Mouse (Mus musculus) lung, postnatal 0 days (tissue): Measurements from ENCODE around the gene Mtf2. TPM values are rescaled to one million over a fixed set of nuclear protein-coding genes. Genes with fewer than 3 reads are reported as not detected.
A peak's percentile ranks its signal among the peaks of the same experiment; 100 is the strongest.
"Not testable (repeated sequence)": the region's sequence is repeated elsewhere in the genome, so short reads cannot be mapped to it uniquely, and the experiment has no call there.

ENCODE experiments used
- ATAC-seq: fragments of 200-750 bp; cut with Nextera tagmentation; 2 replicates; pipeline ENCODE4 v1.8.0; 2017; ENCODE audit warnings: moderate library complexity
- DNase-seq: peaks from one replicate; pipeline ENCODE4 v3.0.0-alpha.2; 2016; ENCODE audit warnings: low spot score
- H3K27ac ChIP-seq: fragments of 300-500 bp; sonication (generic); 2 replicates; pipeline ENCODE4 v1.5.1; 2014; ENCODE audit warnings: antibody characterized with exemption, mild to moderate bottlenecking, low read length, mixed read lengths
- H3K27me3 ChIP-seq: fragments of 300-500 bp; sonication (generic); replicated peaks from 2 replicates; pipeline ENCODE4 v1.6.1; 2014; ENCODE audit warnings: low read length, mixed read lengths; ENCODE audit not compliant: insufficient read depth
- H3K36me3 ChIP-seq: fragments of 300-500 bp; sonication (generic); 2 replicates; pipeline ENCODE4 v1.6.1; 2014; ENCODE audit warnings: low read length, mixed read lengths; ENCODE audit not compliant: insufficient read depth
- H3K4me1 ChIP-seq: fragments of 300-500 bp; sonication (generic); 2 replicates; pipeline ENCODE4 v1.6.1; 2014; ENCODE audit warnings: antibody characterized with exemption, low read depth, low read length, mixed read lengths; ENCODE audit not compliant: insufficient read depth
- H3K4me2 ChIP-seq: fragments of 300-500 bp; sonication (generic); replicated peaks from 2 replicates; pipeline ENCODE4 v1.6.1; 2014; ENCODE audit warnings: low read depth, mild to moderate bottlenecking, low read length, moderate library complexity, mixed read lengths
- H3K4me3 ChIP-seq: fragments of 300-500 bp; sonication (generic); 2 replicates; pipeline ENCODE4 v1.5.1; 2014; ENCODE audit warnings: low read depth, low read length
- H3K9ac ChIP-seq: fragments of 300-500 bp; sonication (generic); replicated peaks from 2 replicates; pipeline ENCODE4 v1.6.1; 2014; ENCODE audit warnings: low read depth, mild to moderate bottlenecking
- H3K9me3 ChIP-seq: fragments of 300-500 bp; sonication (generic); 2 replicates; pipeline ENCODE4 v1.6.1; 2016; ENCODE audit warnings: low read length, mixed read lengths
- CTCF ChIP-seq: IDR thresholded peaks from 2 replicates; pipeline ENCODE4 v1.5.1; 2016; ENCODE audit warnings: antibody characterized with exemption, mild to moderate bottlenecking
- EP300 ChIP-seq: IDR thresholded peaks from 2 replicates; pipeline ENCODE4 v1.6.1; 2016; ENCODE audit warnings: antibody characterized with exemption, mild to moderate bottlenecking, control low read depth
- WGBS: fragments of 180-500 bp; shearing (Covaris S2); extraction: QIAGEN DNeasy Blood & Tissue Kit; methylation state at CpG from one replicate; pipeline ENCODE4 v1.1.7; 2014; 5-methylcytosine and 5-hydroxymethylcytosine counted together
- polyA plus RNA-seq: library from polyadenylated mRNA; unstranded; fragments of >200 nt; fragmentation: Nextera tagmentation; extraction: Ambion mirVana; gene quantifications from 2 replicates; pipeline ENCODE4 v1.2.1, GENCODE M21; 2015

The Mtf2 gene
- polyA plus RNA-seq, 1 experiment from 2014 or later: 47.5 TPM

GRCm38 (mm10) chr5:108076833-108077540 lies 11.5 kb downstream of the Mtf2 start:
- DNase-seq (no peak), ATAC-seq (no peak)
- 66% methylated on average over 6 of the region's 6 CpGs for WGBS
- Histone ChIP-seq H3K27me3 (no peaks in the 10 kb centered on the region), H3K36me3 (no peaks in the 10 kb centered on the region), H3K4me3 (no peak overlapping the region), H3K4me2 (no peak overlapping the region), H3K9me3 (no peaks in the 10 kb centered on the region), H3K27ac (no peak overlapping the region), H3K9ac (no peak overlapping the region), H3K4me1 (no peaks in the 10 kb centered on the region)
- TF ChIP-seq EP300 (no peak), CTCF (no peak)

- H3K27me3 ChIP-seq: no peaks in the 10 kb centered on the region
- H3K4me2 ChIP-seq: no peak overlapping the region
- H3K4me1 ChIP-seq: no peaks in the 10 kb centered on the region
- H3K27ac ChIP-seq: no peak overlapping the region
- no peak overlapping the region for H3K4me3 ChIP-seq
- no peaks in the 10 kb centered on the region for H3K9me3 ChIP-seq
- H3K36me3 ChIP-seq: no peaks in the 10 kb centered on the region
- ATAC-seq (no peak), DNase-seq (peak; percentile 17)
- no peak for TF ChIP-seq EP300
- TF ChIP-seq CTCF: no peak
- no peak overlapping the region for H3K9ac ChIP-seq
These were observed 14.1 kb downstream of the Mtf2 start for GRCm38 (mm10) chr5:108079603-108080002.

GRCm38 (mm10) chr5:108082380-108082779 lies 16.9 kb downstream of the Mtf2 start:
- no peak for ATAC-seq
- Histone ChIP-seq H3K4me2 (no peak overlapping the region), H3K9me3 (no peaks in the 10 kb centered on the region), H3K9ac (no peak overlapping the region), H3K4me1 (no peaks in the 10 kb centered on the region), H3K27ac (no peak overlapping the region), H3K27me3 (no peaks in the 10 kb centered on the region), H3K4me3 (no peak overlapping the region), H3K36me3 (peaks cover 13% of the 10 kb centered on the region; the same call in 1 of the 2 replicates)
- TF ChIP-seq EP300 (no peak), CTCF (peak; percentile 61)
- WGBS: 36% methylated on average over 2 of the region's 2 CpGs
- peak; percentile 74 for DNase-seq

- DNase-seq (no peak), ATAC-seq (no peak)
- Histone ChIP-seq H3K27ac (no peak overlapping the region), H3K4me1 (no peaks in the 10 kb centered on the region), H3K27me3 (no peaks in the 10 kb centered on the region), H3K4me3 (no peak overlapping the region), H3K9ac (no peak overlapping the region), H3K9me3 (no peaks in the 10 kb centered on the region), H3K4me2 (no peak overlapping the region), H3K36me3 (peaks cover 19% of the 10 kb centered on the region; the same call in 1 of the 2 replicates)
- 82% methylated on average over 2 of the region's 2 CpGs for WGBS
- peak; percentile 34 for TF ChIP-seq CTCF
- TF ChIP-seq EP300: no peak
These were observed 20.0 kb downstream of the Mtf2 start for GRCm38 (mm10) chr5:108085440-108085839.

GRCm38 (mm10) chr5:108092731-108093130 lies 27.3 kb downstream of the Mtf2 start:
- not testable (repeated sequence) for H3K4me3 ChIP-seq, H3K4me2 ChIP-seq, H3K27ac ChIP-seq, H3K4me1 ChIP-seq, H3K9me3 ChIP-seq, DNase-seq, H3K27me3 ChIP-seq, ATAC-seq, H3K9ac ChIP-seq
- WGBS: 97% methylated on average over 8 of the region's 8 CpGs
- peaks cover 16% of the 10 kb centered on the region; the same call in 1 of the 2 replicates for H3K36me3 ChIP-seq

- no peak for TF ChIP-seq EP300
- TF ChIP-seq CTCF: no peak
- Histone ChIP-seq H3K9me3 (no peaks in the 10 kb centered on the region), H3K27ac (no peak overlapping the region), H3K27me3 (no peaks in the 10 kb centered on the region), H3K36me3 (peaks cover 15% of the 10 kb centered on the region; the same call in 1 of the 2 replicates), H3K4me3 (no peak overlapping the region), H3K4me2 (no peak overlapping the region), H3K4me1 (no peaks in the 10 kb centered on the region), H3K9ac (no peak overlapping the region)
- 91% methylated on average over 3 of the region's 3 CpGs for WGBS
- ATAC-seq (no peak), DNase-seq (no peak)
These were observed 32.2 kb downstream of the Mtf2 start for GRCm38 (mm10) chr5:108097676-108098075.
